Mouse (Mus musculus) kidney, adult 2 months (tissue): ENCODE measurements around the gene Ifna1. TPM values are rescaled to one million over a fixed set of nuclear protein-coding genes. Genes with fewer than 3 reads are reported as not detected.

Experiments used
- DNase-seq: peaks from one replicate; pipeline ENCODE4 v3.0.0; 2021
- H3K27ac ChIP-seq: fragments of 200-500 bp; 2 replicates; pipeline ENCODE4 v1.5.1; 2012; ENCODE audit warnings: low read depth, low read length, control low read depth, inconsistent platforms; ENCODE audit not compliant: insufficient read depth
- H3K27me3 ChIP-seq: fragments of 200-500 bp; replicated peaks from 2 replicates; pipeline ENCODE4 v1.6.1; 2012; ENCODE audit warnings: mild to moderate bottlenecking, moderate library complexity, low read length, inconsistent platforms; ENCODE audit not compliant: control insufficient read depth, insufficient read depth
- H3K36me3 ChIP-seq: fragments of 200-500 bp; 2 replicates; pipeline ENCODE4 v1.6.1; 2012; ENCODE audit warnings: mild to moderate bottlenecking, moderate library complexity, low read length, inconsistent platforms; ENCODE audit not compliant: control insufficient read depth, insufficient read depth
- H3K4me1 ChIP-seq: fragments of 200-500 bp; 2 replicates; pipeline ENCODE4 v1.6.1; 2011; ENCODE audit warnings: low read length; ENCODE audit not compliant: control insufficient read depth, insufficient read depth
- H3K4me3 ChIP-seq: fragments of 200-500 bp; 2 replicates; pipeline ENCODE4 v1.5.1; 2011; ENCODE audit warnings: mild to moderate bottlenecking, low read depth, low read length, control low read depth; ENCODE audit not compliant: insufficient read depth
- CTCF ChIP-seq: fragments of 200-500 bp; conservative IDR thresholded peaks from 2 replicates; pipeline ENCODE4 v1.5.1; 2011; ENCODE audit warnings: low read depth, mild to moderate bottlenecking, control low read depth, low read length, moderate library complexity, mixed read lengths; ENCODE audit not compliant: insufficient read depth, insufficient read length
- POLR2A ChIP-seq: fragments of 200-500 bp; IDR thresholded peaks from one replicate; pipeline ENCODE4 v1.6.1; 2011; ENCODE audit warnings: low read depth, low read length, control low read depth
- WGBS: fragments of 180-500 bp; shearing (Covaris S2); methylation state at CpG from one replicate; pipeline ENCODE4 v1.1.7; 2018; 5-methylcytosine and 5-hydroxymethylcytosine counted together
- polyA plus RNA-seq: library from polyadenylated mRNA; depleted of rRNA; stranded (reverse); fragments of >200 nt; gene quantifications from 2 replicates; pipeline ENCODE4 v1.2.3, GENCODE M21; 2012; rRNA removed

Gene Ifna1
- polyA plus RNA-seq, 1 experiment, result not detected

GRCm38 (mm10) chr4:88875435-88876095 is 25.7 kb downstream of the Ifna1 start:
- Histone ChIP-seq H3K36me3 (no peaks in the 10 kb centered on the region), H3K4me1 (no peaks in the 10 kb centered on the region; the same call in 1 of the 2 replicates), H3K27ac (no peak overlapping the region), H3K27me3 (no peaks in the 10 kb centered on the region), H3K4me3 (no peak overlapping the region)
- 61% methylated on average over 4 of the region's 4 CpGs for WGBS
- TF ChIP-seq CTCF (no peak), POLR2A (no peak)
- no peak for DNase-seq

- no peaks in the 10 kb centered on the region for H3K36me3 ChIP-seq
- no peak overlapping the region for H3K27ac ChIP-seq
- TF ChIP-seq CTCF, result no peak
- no peak for TF ChIP-seq POLR2A
- H3K27me3 ChIP-seq, result no peaks in the 10 kb centered on the region
- no peak for DNase-seq
- no peaks in the 10 kb centered on the region; the same call in 1 of the 2 replicates for H3K4me1 ChIP-seq
- 88% methylated on average over 4 of the region's 4 CpGs for WGBS
- no peak overlapping the region for H3K4me3 ChIP-seq
These were observed 26.6 kb downstream of the Ifna1 start for GRCm38 (mm10) chr4:88876520-88876919.

DNA sequence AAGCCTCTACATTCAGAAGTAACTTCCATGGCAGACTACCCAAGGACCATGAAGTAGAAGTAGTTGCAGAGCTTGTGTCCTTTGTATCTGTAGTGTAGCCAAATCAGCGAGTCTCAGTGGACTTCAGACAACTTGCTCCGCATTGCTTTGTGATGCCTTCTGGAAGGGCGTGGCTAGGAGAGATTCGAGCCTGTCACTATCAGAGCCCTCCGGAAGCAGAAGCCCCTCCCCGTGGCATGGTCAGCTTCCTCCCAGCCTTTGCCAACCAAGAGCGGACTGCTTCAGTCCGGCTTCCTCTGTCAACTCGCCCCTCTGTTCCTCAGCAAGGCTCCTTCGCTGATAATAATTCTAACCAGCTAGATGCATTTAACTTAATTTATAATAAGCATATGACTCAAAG is 28.4 kb downstream of the Ifna1 start:
- DNase-seq, result peak; percentile 33
- WGBS, result 31% methylated on average over 10 of the region's 10 CpGs

DNA sequence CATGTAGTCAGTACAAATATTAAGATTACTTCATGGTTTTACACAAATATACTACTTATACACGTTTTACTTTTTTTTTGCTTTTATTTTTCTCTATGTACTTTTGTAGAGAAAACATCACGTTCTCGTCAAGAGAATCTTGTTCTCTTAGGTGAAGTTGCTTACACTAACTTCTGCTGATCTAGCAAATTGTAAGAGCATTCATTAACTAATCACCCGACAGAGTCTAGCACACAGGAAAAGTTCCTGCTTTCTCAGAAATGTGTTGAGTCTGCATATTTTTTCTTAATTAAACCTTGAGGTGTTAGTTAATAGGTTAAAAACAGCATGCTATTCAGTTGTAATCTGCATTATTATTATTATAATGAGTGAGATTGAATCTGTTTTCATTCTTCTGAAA is 28.9 kb downstream of the Ifna1 start:
- H3K27ac ChIP-seq, result no peak overlapping the region
- no peaks in the 10 kb centered on the region for H3K27me3 ChIP-seq
- H3K4me1 ChIP-seq, result no peaks in the 10 kb centered on the region; the same call in 1 of the 2 replicates
- peak; percentile 63 for DNase-seq
- H3K4me3 ChIP-seq, result no peak overlapping the region
- TF ChIP-seq POLR2A (no peak), CTCF (no peak)
- 40% methylated on average over 4 of the region's 4 CpGs for WGBS
- no peaks in the 10 kb centered on the region for H3K36me3 ChIP-seq

More for the DNA sequence above, 28.4 kb downstream of the Ifna1 start:
- H3K27ac ChIP-seq, result 0 out of 2 replicates have a peak overlapping the region, but pooled peaks have one; percentile 35
- TF ChIP-seq CTCF (no peak), POLR2A (no peak)
- no peak overlapping the region for H3K4me3 ChIP-seq
- no peaks in the 10 kb centered on the region for H3K36me3 ChIP-seq
- no peaks in the 10 kb centered on the region for H3K27me3 ChIP-seq
- no peaks in the 10 kb centered on the region; the same call in 1 of the 2 replicates for H3K4me1 ChIP-seq

DNA sequence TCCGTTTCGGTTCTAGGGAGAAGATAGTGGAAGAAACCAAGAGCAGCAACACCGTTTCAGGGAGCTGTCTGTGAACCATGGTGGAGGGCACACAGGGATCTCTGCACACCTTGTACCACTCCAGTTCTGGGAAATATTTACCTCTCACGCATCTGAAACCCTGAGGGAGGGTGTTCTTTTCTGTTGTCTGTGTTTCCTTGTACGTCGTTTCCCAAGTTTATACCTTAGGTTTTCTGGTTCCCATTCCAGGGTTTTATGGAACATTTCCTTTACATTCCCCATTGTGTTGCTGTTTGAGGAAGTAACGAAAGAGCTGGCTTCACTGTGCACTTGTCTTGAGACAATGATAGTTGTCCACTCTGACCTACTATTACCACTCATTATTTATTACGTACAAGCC is 30.2 kb downstream of the Ifna1 start, which contains the start of gene Ifne:
TSS of gene Ifne (minus strand) at position 101 of the 400 bp plus-strand sequence.
- Histone ChIP-seq H3K36me3 (no peaks in the 10 kb centered on the region), H3K4me3 (no peak within 1 kb of the TSS), H3K27ac (no peak within 1 kb of the TSS), H3K27me3 (no peaks in the 10 kb centered on the region), H3K4me1 (no peaks in the 10 kb centered on the region; the same call in 1 of the 2 replicates)
- WGBS, result 88% methylated on average over 8 of the region's 8 CpGs
- DNase-seq, result no peak
- TF ChIP-seq CTCF, result no peak

DNA sequence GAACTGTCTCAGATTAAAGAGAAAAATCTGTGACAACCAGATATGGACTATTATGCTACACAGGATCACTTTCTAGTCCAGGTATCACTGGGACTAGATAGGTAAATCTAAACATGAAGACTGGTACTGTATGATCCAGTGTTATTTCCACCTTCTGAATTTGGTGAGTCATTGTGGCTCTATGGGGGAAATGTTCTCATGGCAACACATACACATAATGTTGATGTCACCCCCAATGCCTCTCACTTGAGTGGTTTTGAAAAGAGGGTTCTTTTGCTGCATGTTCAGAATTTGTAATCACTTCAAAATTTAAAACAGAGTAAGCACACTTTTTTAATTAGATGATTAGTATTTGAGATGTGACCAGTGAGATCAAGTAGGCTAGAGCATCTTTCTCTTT is 38.3 kb downstream of the Ifna1 start:
- TF ChIP-seq CTCF (no peak), POLR2A (no peak)
- Histone ChIP-seq H3K4me3 (no peak overlapping the region), H3K36me3 (no peaks in the 10 kb centered on the region), H3K4me1 (no peaks in the 10 kb centered on the region), H3K27ac (no peak overlapping the region), H3K27me3 (no peaks in the 10 kb centered on the region)
- no peak for DNase-seq

DNA sequence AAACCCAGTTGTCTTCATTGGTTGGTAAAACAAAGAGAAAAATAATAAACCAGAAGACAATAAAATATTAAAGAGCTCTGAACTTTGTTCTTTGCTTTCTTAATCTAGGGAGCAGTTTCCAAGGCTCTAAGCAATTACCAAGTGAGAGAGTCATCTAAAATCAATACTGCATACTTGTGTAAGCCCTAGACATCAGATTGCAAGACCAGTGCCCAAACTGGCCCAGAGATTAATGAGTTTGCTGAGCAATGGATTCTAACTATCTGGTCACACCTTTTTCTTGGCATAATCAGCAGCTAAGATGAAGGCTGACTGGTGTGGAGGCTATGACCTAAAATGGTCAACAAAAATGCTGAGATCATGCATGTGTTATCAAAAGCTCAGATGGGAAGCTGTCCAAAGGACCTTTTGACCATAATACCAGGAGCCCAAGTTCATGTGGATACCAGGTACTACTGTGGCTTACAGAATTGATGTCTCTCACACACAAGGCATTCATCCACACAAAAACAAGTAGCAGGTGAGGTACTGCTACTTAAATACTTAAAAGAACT is 43.4 kb downstream of the Ifna1 start:
- Histone ChIP-seq H3K4me3 (no peak overlapping the region), H3K27ac (no peak overlapping the region), H3K36me3 (no peaks in the 10 kb centered on the region), H3K4me1 (no peaks in the 10 kb centered on the region), H3K27me3 (no peaks in the 10 kb centered on the region)
- TF ChIP-seq CTCF (no peak), POLR2A (no peak)
- no peak for DNase-seq

Other genes with a start within 250 kb of the Ifna1 start
- gene Ifna12, start 246.7 kb upstream of the Ifna1 start, polyA plus RNA-seq, result not detected in 2 replicates
- gene C87499, start 215.7 kb upstream of the Ifna1 start, polyA plus RNA-seq, result not detected in 2 replicates
- not detected in 2 replicates for gene Ifna13, start 205.6 kb upstream of the Ifna1 start, polyA plus RNA-seq
- gene Ifna16, start 173.2 kb upstream of the Ifna1 start, polyA plus RNA-seq, result not detected in 2 replicates
- not detected in 2 replicates for gene Ifna2, start 166.2 kb upstream of the Ifna1 start, polyA plus RNA-seq
- gene Ifnab, start 158.7 kb upstream of the Ifna1 start, polyA plus RNA-seq, result not detected in 2 replicates
- 0.26 and 0.34 TPM in 2 replicates for gene Gm26566, start 128.3 kb upstream of the Ifna1 start, polyA plus RNA-seq
- gene Klhl9, start 127.6 kb upstream of the Ifna1 start, polyA plus RNA-seq, result 18.1 and 19.2 TPM in 2 replicates
- not detected in 2 replicates for gene Gm13271, start 95.2 kb upstream of the Ifna1 start, polyA plus RNA-seq
- 0.10 TPM in 1 of 2 replicates, not detected in the other for gene Gm13283, start 90.0 kb upstream of the Ifna1 start, polyA plus RNA-seq
- gene Gm13290, start 76.3 kb upstream of the Ifna1 start, polyA plus RNA-seq, result not detected in 2 replicates
- not detected in 2 replicates for gene Gm13289, start 73.2 kb upstream of the Ifna1 start, polyA plus RNA-seq
- not detected in 2 replicates for gene Gm13272, start 70.2 kb upstream of the Ifna1 start, polyA plus RNA-seq
- gene Ifnz, start 68.0 kb upstream of the Ifna1 start, polyA plus RNA-seq, result 0.08 TPM in 1 of 2 replicates, not detected in the other
- gene Gm13276, start 64.4 kb upstream of the Ifna1 start, polyA plus RNA-seq, result not detected in 2 replicates
- gene Gm13277, start 61.5 kb upstream of the Ifna1 start, polyA plus RNA-seq, result not detected in 2 replicates
- not detected in 2 replicates for gene Gm13278, start 58.5 kb upstream of the Ifna1 start, polyA plus RNA-seq
- not detected in 2 replicates for gene Gm13275, start 55.6 kb upstream of the Ifna1 start, polyA plus RNA-seq
- gene Gm13279, start 52.7 kb upstream of the Ifna1 start, polyA plus RNA-seq, result not detected in 2 replicates
- gene Gm13285, start 50.4 kb upstream of the Ifna1 start, polyA plus RNA-seq, result not detected in 2 replicates
- not detected in 2 replicates for gene Gm13287, start 46.8 kb upstream of the Ifna1 start, polyA plus RNA-seq
- gene Gm13288, start 44.6 kb upstream of the Ifna1 start, polyA plus RNA-seq, result not detected in 2 replicates
- gene Ifna7, start 33.9 kb upstream of the Ifna1 start, polyA plus RNA-seq, result not detected in 2 replicates
- not detected in 2 replicates for gene Ifna11, start 30.1 kb upstream of the Ifna1 start, polyA plus RNA-seq
- not detected in 2 replicates for gene Ifna6, start 22.7 kb upstream of the Ifna1 start, polyA plus RNA-seq
- gene Ifna5, start 14.6 kb upstream of the Ifna1 start, polyA plus RNA-seq, result not detected in 2 replicates
- gene Ifna4, start 8.2 kb upstream of the Ifna1 start, polyA plus RNA-seq, result not detected in 2 replicates
- not detected in 2 replicates for gene Ifne, start 30.1 kb downstream of the Ifna1 start, polyA plus RNA-seq